Mouse (Mus musculus) small intestine, adult 2 months (tissue): Measurements from ENCODE around the gene Gm5148. TPM values are rescaled to one million over a fixed set of nuclear protein-coding genes. Genes with fewer than 3 reads are reported as not detected.
A peak's percentile ranks its signal among the peaks of the same experiment; 100 is the strongest.

Experiments
- H3K27ac ChIP-seq: fragments of 200-500 bp; 2 replicates; pipeline ENCODE4 v1.5.1; 2012; ENCODE audit warnings: low read depth, low read length, control low read depth, inconsistent platforms; ENCODE audit not compliant: insufficient read depth
- H3K27me3 ChIP-seq: fragments of 200-500 bp; 2 replicates; pipeline ENCODE4 v1.6.1; 2012; ENCODE audit warnings: mild to moderate bottlenecking, moderate library complexity, low read length, inconsistent platforms; ENCODE audit not compliant: control insufficient read depth, insufficient read depth
- H3K36me3 ChIP-seq: fragments of 200-500 bp; 2 replicates; pipeline ENCODE4 v1.6.1; 2012; ENCODE audit warnings: mild to moderate bottlenecking, low read length, control low read depth, inconsistent platforms; ENCODE audit not compliant: control insufficient read depth, insufficient read depth
- H3K4me1 ChIP-seq: fragments of 200-500 bp; 2 replicates; pipeline ENCODE4 v1.6.1; 2012; ENCODE audit warnings: low read length, inconsistent platforms, mixed read lengths; ENCODE audit not compliant: control insufficient read depth, insufficient read depth, insufficient read length
- H3K4me3 ChIP-seq: fragments of 200-500 bp; 2 replicates; pipeline ENCODE4 v1.5.1; 2012; ENCODE audit warnings: low read depth, mild to moderate bottlenecking, control low read depth, inconsistent platforms, low read length, moderate library complexity
- CTCF ChIP-seq: fragments of 200-500 bp; IDR thresholded peaks from 2 replicates; pipeline ENCODE4 v1.5.1; 2012; ENCODE audit warnings: low read depth, mild to moderate bottlenecking, control low read depth, inconsistent platforms, low read length, moderate library complexity, mixed read lengths; ENCODE audit not compliant: insufficient replicate concordance, insufficient read length; ENCODE audit errors: extremely low read depth
- POLR2A ChIP-seq: fragments of 200-500 bp; IDR thresholded peaks from 2 replicates; pipeline ENCODE4 v1.6.1; 2012; ENCODE audit warnings: low read depth, mild to moderate bottlenecking, control low read depth, inconsistent platforms, low read length, moderate library complexity
- WGBS: fragments of 180-500 bp; shearing (Covaris S2); methylation state at CpG from one replicate; pipeline ENCODE4 v1.1.7; 2018; 5-methylcytosine and 5-hydroxymethylcytosine counted together
- polyA plus RNA-seq: library from polyadenylated mRNA; depleted of rRNA; stranded (reverse); fragments of >200 nt; gene quantifications from 2 replicates; pipeline ENCODE4 v1.2.3, GENCODE M21; 2012

The Gm5148 gene
- polyA plus RNA-seq, 1 experiment: 1.7 TPM

- no peak overlapping the region for H3K4me3 ChIP-seq
- TF ChIP-seq POLR2A (no peak), CTCF (no peak)
- peaks cover 16% of the 10 kb centered on the region for H3K4me1 ChIP-seq
- H3K27ac ChIP-seq: no peak overlapping the region
- no peaks in the 10 kb centered on the region for H3K27me3 ChIP-seq
- WGBS: 55% methylated on average over 3 of the region's 3 CpGs
- no peaks in the 10 kb centered on the region for H3K36me3 ChIP-seq
These were observed 38.0 kb upstream of the Gm5148 start for GRCm38 (mm10) chr3:37762303-37762702.

- 79% methylated on average over 5 of the region's 5 CpGs for WGBS
- TF ChIP-seq CTCF (no peak), POLR2A (no peak)
- no peaks in the 10 kb centered on the region for H3K36me3 ChIP-seq
- peaks cover 16% of the 10 kb centered on the region for H3K4me1 ChIP-seq
- no peaks in the 10 kb centered on the region for H3K27me3 ChIP-seq
- H3K27ac ChIP-seq: no peak overlapping the region
- H3K4me3 ChIP-seq: no peak overlapping the region
These were observed 37.5 kb upstream of the Gm5148 start for GRCm38 (mm10) chr3:37761741-37762140.

- WGBS: 30% methylated on average over 6 of the region's 6 CpGs
- Histone ChIP-seq H3K36me3 (no peaks in the 10 kb centered on the region), H3K4me3 (no peak overlapping the region), H3K4me1 (peaks cover 16% of the 10 kb centered on the region), H3K27ac (no peak overlapping the region), H3K27me3 (no peaks in the 10 kb centered on the region)
- no peak for TF ChIP-seq POLR2A
- TF ChIP-seq CTCF: no peak
These were observed 36.6 kb upstream of the Gm5148 start for GRCm38 (mm10) chr3:37760866-37761265.

- Histone ChIP-seq H3K4me1 (peaks cover 16% of the 10 kb centered on the region), H3K27me3 (no peaks in the 10 kb centered on the region), H3K27ac (peak overlapping the region; percentile 50), H3K4me3 (no peak overlapping the region), H3K36me3 (no peaks in the 10 kb centered on the region)
- WGBS: 16% methylated on average over 9 of the region's 9 CpGs
- no peak for TF ChIP-seq CTCF
- no peak for TF ChIP-seq POLR2A
These were observed 34.5 kb upstream of the Gm5148 start for GRCm38 (mm10) chr3:37758611-37759322.

GRCm38 (mm10) chr3:37758124-37758523, 33.8 kb upstream of the Gm5148 start:
- H3K4me3 ChIP-seq: no peak overlapping the region
- 3% methylated on average over 12 of the region's 12 CpGs for WGBS
- peaks cover 16% of the 10 kb centered on the region for H3K4me1 ChIP-seq
- H3K27me3 ChIP-seq: no peaks in the 10 kb centered on the region
- H3K36me3 ChIP-seq: no peaks in the 10 kb centered on the region
- peak; percentile 20; the same call in 1 of the 2 replicates for TF ChIP-seq CTCF
- TF ChIP-seq POLR2A: peak; percentile 18; the same call in 1 of the 2 replicates
- peak overlapping the region; percentile 50 for H3K27ac ChIP-seq

GRCm38 (mm10) chr3:37757613-37758012, 33.3 kb upstream of the Gm5148 start:
- WGBS: 59% methylated on average over 4 of the region's 4 CpGs
- no peak for TF ChIP-seq CTCF
- TF ChIP-seq POLR2A: no peak

GRCm38 (mm10) chr3:37756005-37756404, 31.7 kb upstream of the Gm5148 start:
- H3K27ac ChIP-seq: no peak overlapping the region
- H3K4me1 ChIP-seq: peaks cover 15% of the 10 kb centered on the region
- H3K36me3 ChIP-seq: no peaks in the 10 kb centered on the region
- WGBS: 85% methylated on average over 2 of the region's 2 CpGs
- TF ChIP-seq CTCF (no peak), POLR2A (no peak)
- H3K27me3 ChIP-seq: no peaks in the 10 kb centered on the region
- H3K4me3 ChIP-seq: no peak overlapping the region

More at GRCm38 (mm10) chr3:37757613-37758012, 33.3 kb upstream of the Gm5148 start:
- Histone ChIP-seq H3K4me1 (peaks cover 17% of the 10 kb centered on the region), H3K27ac (no peak overlapping the region), H3K27me3 (no peaks in the 10 kb centered on the region), H3K4me3 (no peak overlapping the region), H3K36me3 (no peaks in the 10 kb centered on the region)
